Mouse (Mus musculus) thymus, adult 2 months (tissue): ENCODE data around the gene Ankrd6.

ENCODE experiments used
- CTCF ChIP-seq: fragments of 200-500 bp; IDR thresholded peaks from 2 replicates; pipeline ENCODE4 v1.5.1; 2012; ENCODE audit warnings: mild to moderate bottlenecking, control low read depth, low read length, moderate library complexity, borderline replicate concordance; ENCODE audit not compliant: control insufficient read depth, poor library complexity, insufficient read depth; ENCODE audit errors: extremely low read depth
- POLR2A ChIP-seq: fragments of 200-500 bp; IDR thresholded peaks from 2 replicates; pipeline ENCODE4 v1.6.1; 2012; ENCODE audit warnings: mild to moderate bottlenecking, low read length, control low read depth, moderate library complexity; ENCODE audit not compliant: control insufficient read depth, poor library complexity, insufficient read depth; ENCODE audit errors: extremely low read depth

DNA sequence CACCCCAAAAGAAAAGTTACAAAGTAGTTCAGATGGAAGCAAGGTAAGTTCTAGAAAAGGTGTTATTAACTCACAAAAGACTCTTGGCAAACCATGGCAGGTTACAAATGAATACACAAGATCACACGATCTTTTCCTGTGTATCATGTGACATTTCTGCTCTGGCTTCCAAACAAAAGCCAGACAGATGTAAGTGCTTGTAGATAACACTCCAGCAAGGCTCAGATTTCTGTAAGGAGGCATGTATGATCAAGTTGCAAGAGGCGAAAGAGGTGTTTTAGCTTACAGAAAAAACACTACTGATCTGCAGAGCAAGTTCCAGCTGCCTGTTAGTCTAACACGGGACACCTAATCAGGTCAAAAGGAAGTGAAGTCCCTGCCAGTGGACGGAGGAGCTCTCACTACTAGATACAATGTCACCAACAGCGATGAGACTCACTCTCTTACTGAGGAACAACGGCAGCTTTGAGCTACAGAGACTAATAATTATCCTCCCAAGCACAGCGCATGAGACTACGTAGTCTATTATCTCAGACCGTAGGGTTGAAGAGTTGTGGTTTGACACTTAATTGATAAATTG lies 13.8 kb downstream of the Ankrd6 start:
- no peak for TF ChIP-seq POLR2A
- TF ChIP-seq CTCF, result no peak
